Mouse (Mus musculus): ENCODE results near the gene Snap25. TPM values are rescaled to one million over a fixed set of nuclear protein-coding genes. Genes with fewer than 3 reads are reported as not detected.

Gene Snap25
- total and polyA plus RNA-seq, 2 experiments: 0.09 TPM; not detected in 1

GRCm38 (mm10) chr2:136699429-136700227 lies 13.6 kb upstream of the Snap25 start:
- Histone ChIP-seq H3K27ac (replicated peaks; ENCODE audit: insufficient read depth, low read depth, low read length) (no peak overlapping the region), H3K4me1 (ENCODE audit: control insufficient read depth, insufficient read depth, low read length) (no peaks in the 10 kb centered on the region), H3K27me3 (ENCODE audit: control insufficient read depth, insufficient read depth, low read length) (no peaks in the 10 kb centered on the region; the same call in 1 of the 2 replicates), H3K79me2 (ENCODE audit: control insufficient read depth, insufficient read depth, low read length) (no peaks in the 10 kb centered on the region), H3K9ac (ENCODE audit: low read depth, low read length) (no peak overlapping the region), H3K36me3 (ENCODE audit: control insufficient read depth, insufficient read depth, low read length) (no peaks in the 10 kb centered on the region), H3K4me3 (ENCODE audit: insufficient read depth, low read depth, low read length) (no peak overlapping the region)
- no peak for DNase-seq (ENCODE audit: extremely low read depth, low read depth, low spot score)
- 64% methylated on average over 3 of the region's 3 CpGs for WGBS
- no peak for TF ChIP-seq POLR2A (IDR thresholded peaks at IDR 0.05; ENCODE audit: extremely low read depth, insufficient read depth, low read length)

GRCm38 (mm10) chr2:136703376-136703775 lies 9.9 kb upstream of the Snap25 start:
- Histone ChIP-seq H3K4me1 (ENCODE audit: control insufficient read depth, insufficient read depth, low read length) (no peaks in the 10 kb centered on the region), H3K36me3 (ENCODE audit: control insufficient read depth, insufficient read depth, low read length) (no peaks in the 10 kb centered on the region), H3K4me3 (ENCODE audit: insufficient read depth, low read depth, low read length) (no peak overlapping the region), H3K27ac (replicated peaks; ENCODE audit: insufficient read depth, low read depth, low read length) (no peak overlapping the region), H3K79me2 (ENCODE audit: control insufficient read depth, insufficient read depth, low read length) (no peaks in the 10 kb centered on the region), H3K9ac (ENCODE audit: low read depth, low read length) (no peak overlapping the region), H3K27me3 (ENCODE audit: control insufficient read depth, insufficient read depth, low read length) (no peaks in the 10 kb centered on the region)
- DNase-seq (ENCODE audit: extremely low read depth, low read depth, low spot score): no peak
- WGBS: 58% methylated on average over 2 of the region's 2 CpGs
- TF ChIP-seq CTCF (IDR thresholded peaks at IDR 0.05; ENCODE audit: low read depth, low read length) (no peak), POLR2A (IDR thresholded peaks at IDR 0.05; ENCODE audit: extremely low read depth, insufficient read depth, low read length) (no peak)

DNA sequence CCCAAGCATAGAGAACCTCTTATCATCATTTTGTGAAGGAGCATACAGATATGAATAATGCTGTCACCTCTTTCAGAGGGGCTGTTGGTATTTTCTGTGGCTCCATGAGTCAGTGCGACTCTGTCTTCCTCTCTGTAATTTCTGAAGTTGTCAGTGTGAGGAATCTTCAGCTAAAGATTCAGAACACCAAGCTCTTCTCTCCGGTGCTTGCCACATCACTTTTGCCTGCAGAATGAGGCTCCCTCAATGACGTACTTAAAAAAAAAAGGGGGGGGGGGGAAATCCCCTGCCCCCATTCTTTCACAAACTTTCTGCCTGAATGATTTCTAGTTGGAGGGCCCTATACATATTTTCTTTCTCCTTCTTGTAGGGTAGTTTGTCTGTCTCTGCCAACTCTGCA lies 2.1 kb upstream of the Snap25 start:
- Histone ChIP-seq H3K36me3 (ENCODE audit: control insufficient read depth, insufficient read depth, low read length) (no peaks in the 10 kb centered on the region), H3K9ac (ENCODE audit: low read depth, low read length) (no peak overlapping the region), H3K4me3 (ENCODE audit: insufficient read depth, low read depth, low read length) (no peak overlapping the region), H3K27ac (replicated peaks; ENCODE audit: insufficient read depth, low read depth, low read length) (no peak overlapping the region), H3K79me2 (ENCODE audit: control insufficient read depth, insufficient read depth, low read length) (no peaks in the 10 kb centered on the region), H3K4me1 (ENCODE audit: control insufficient read depth, insufficient read depth, low read length) (no peaks in the 10 kb centered on the region), H3K27me3 (ENCODE audit: control insufficient read depth, insufficient read depth, low read length) (peaks cover 4% of the 10 kb centered on the region; the same call in 1 of the 2 replicates)
- DNase-seq (ENCODE audit: extremely low read depth, low read depth, low spot score): no peak
- WGBS: 55% methylated on average over 3 of the region's 3 CpGs
- no peak for TF ChIP-seq CTCF (IDR thresholded peaks at IDR 0.05; ENCODE audit: low read depth, low read length)
- TF ChIP-seq POLR2A (IDR thresholded peaks at IDR 0.05; ENCODE audit: extremely low read depth, insufficient read depth, low read length): no peak

GRCm38 (mm10) chr2:136711746-136712440 lies 1.4 kb upstream of the Snap25 start:
- TF ChIP-seq POLR2A (IDR thresholded peaks at IDR 0.05; ENCODE audit: extremely low read depth, insufficient read depth, low read length) (no peak), CTCF (IDR thresholded peaks at IDR 0.05; ENCODE audit: low read depth, low read length) (no peak)
- no peak overlapping the region for H3K9ac ChIP-seq (ENCODE audit: low read depth, low read length)
- H3K4me1 ChIP-seq (ENCODE audit: control insufficient read depth, insufficient read depth, low read length): no peaks in the 10 kb centered on the region
- no peaks in the 10 kb centered on the region for H3K36me3 ChIP-seq (ENCODE audit: control insufficient read depth, insufficient read depth, low read length)
- 6% methylated on average over 28 of the region's 28 CpGs for WGBS
- H3K79me2 ChIP-seq (ENCODE audit: control insufficient read depth, insufficient read depth, low read length): no peaks in the 10 kb centered on the region
- DNase-seq (ENCODE audit: extremely low read depth, low read depth, low spot score): no peak
- no peak overlapping the region for H3K27ac ChIP-seq (replicated peaks; ENCODE audit: insufficient read depth, low read depth, low read length)
- H3K4me3 ChIP-seq (ENCODE audit: insufficient read depth, low read depth, low read length): no peak overlapping the region
- peaks cover 4% of the 10 kb centered on the region; the same call in 1 of the 2 replicates for H3K27me3 ChIP-seq (ENCODE audit: control insufficient read depth, insufficient read depth, low read length)

GRCm38 (mm10) chr2:136712441-136713015 lies 725 bp upstream of the Snap25 start:
- no peaks in the 10 kb centered on the region for H3K79me2 ChIP-seq (ENCODE audit: control insufficient read depth, insufficient read depth, low read length)
- no peak overlapping the region for H3K9ac ChIP-seq (ENCODE audit: low read depth, low read length)
- 4% methylated on average over 13 of the region's 13 CpGs for WGBS
- peaks cover 4% of the 10 kb centered on the region; the same call in 1 of the 2 replicates for H3K27me3 ChIP-seq (ENCODE audit: control insufficient read depth, insufficient read depth, low read length)
- no peak for DNase-seq (ENCODE audit: extremely low read depth, low read depth, low spot score)
- TF ChIP-seq POLR2A (IDR thresholded peaks at IDR 0.05; ENCODE audit: extremely low read depth, insufficient read depth, low read length) (no peak), CTCF (IDR thresholded peaks at IDR 0.05; ENCODE audit: low read depth, low read length) (no peak)
- no peak overlapping the region for H3K4me3 ChIP-seq (ENCODE audit: insufficient read depth, low read depth, low read length)
- H3K4me1 ChIP-seq (ENCODE audit: control insufficient read depth, insufficient read depth, low read length): no peaks in the 10 kb centered on the region
- no peak overlapping the region for H3K27ac ChIP-seq (replicated peaks; ENCODE audit: insufficient read depth, low read depth, low read length)
- no peaks in the 10 kb centered on the region for H3K36me3 ChIP-seq (ENCODE audit: control insufficient read depth, insufficient read depth, low read length)
